Mouse (Mus musculus): ENCODE results near the gene Dnajb2.

GRCm38 (mm10) chr1:75215785-75216184, 20.4 kb upstream of the Dnajb2 start:
- TF ChIP-seq EP300 (IDR thresholded peaks at IDR 0.05; ENCODE audit: insufficient read depth, low read depth, low read length): no peak
- TF ChIP-seq CTCF (IDR thresholded peaks at IDR 0.05): no peak
- TF ChIP-seq POLR2A (IDR thresholded peaks at IDR 0.05; ENCODE audit: insufficient read depth, low read depth, low read length): no peak

Measured in heart, adult 2 months (tissue).